Mouse (Mus musculus) left cerebral cortex, adult 2 months (tissue): ENCODE data around the gene Chd9. TPM values are rescaled to one million over a fixed set of nuclear protein-coding genes. Genes with fewer than 3 reads are reported as not detected.
"Not testable (repeated sequence)": the region's sequence is repeated elsewhere in the genome, so short reads cannot be mapped to it uniquely, and the experiment has no call there.

ENCODE experiments used
- DNase-seq, 2 experiments: peaks; one replicate each; pipeline ENCODE4 v3.0.0; 2021 to 2022; ENCODE audit warnings: low spot score in 2 of 2, mixed read lengths in 1 of 2; ENCODE audit errors: extremely low spot score in 1 of 2
- H3K27ac ChIP-seq: fragments of 200-600 bp; 2 replicates; pipeline ENCODE4 v1.8.1; 2022
- H3K4me3 ChIP-seq: fragments of 200-600 bp; 2 replicates; pipeline ENCODE4 v1.8.1; 2022
- CTCF ChIP-seq: fragments of 200-600 bp; IDR thresholded peaks from 2 replicates; pipeline ENCODE4 v1.8.1; 2022; ENCODE audit warnings: antibody characterized with exemption, mild to moderate bottlenecking, moderate library complexity
- intact Hi-C: fragments of 180-260 bp; cut with DNase I; formaldehyde crosslinking; loops from one replicate; pipeline ENCODE4 v1.15.1; 2025
- total RNA-seq, 2 experiments: library from RNA; stranded (reverse); gene quantifications; 2 replicates each; pipeline ENCODE4 v1.2.3; 2021

The Chd9 gene
- total RNA-seq, 2 experiments from 2014 or later: 226 to 228 TPM

GRCm38 (mm10) chr8:90894231-90894914, 66.2 kb downstream of the Chd9 start:
- peak; percentile 39 for DNase-seq
- intact Hi-C loops: no loop called here
- no peak for TF ChIP-seq CTCF
- H3K27ac ChIP-seq: peak overlapping the region; percentile 41; the same call in 1 of the 2 replicates
- H3K4me3 ChIP-seq: 0 out of 2 replicates have a peak overlapping the region, but pooled peaks have one; percentile 9

GRCm38 (mm10) chr8:90897343-90897742, 69.2 kb downstream of the Chd9 start:
- TF ChIP-seq CTCF: no peak
- Histone ChIP-seq H3K4me3 (no peak overlapping the region), H3K27ac (no peak overlapping the region)
- intact Hi-C loops: no loop called here
- no peak for DNase-seq

- TF ChIP-seq CTCF: no peak
- H3K27ac ChIP-seq: no peak overlapping the region
- no peak overlapping the region for H3K4me3 ChIP-seq
- intact Hi-C loops: no loop called here
- no peak for DNase-seq
Observed at GRCm38 (mm10) chr8:90898578-90898977, 70.4 kb downstream of the Chd9 start.

GRCm38 (mm10) chr8:90902002-90902401, 73.8 kb downstream of the Chd9 start:
- intact Hi-C loops: no loop called here
- TF ChIP-seq CTCF: no peak
- H3K4me3 ChIP-seq: no peak overlapping the region
- H3K27ac ChIP-seq: no peak overlapping the region
- DNase-seq: no peak

GRCm38 (mm10) chr8:90904171-90904706, 76.1 kb downstream of the Chd9 start:
- no peak for TF ChIP-seq CTCF
- no peak for DNase-seq
- H3K27ac ChIP-seq: no peak overlapping the region
- H3K4me3 ChIP-seq: no peak overlapping the region
- intact Hi-C loops: no loop called here

- no peak for TF ChIP-seq CTCF
- intact Hi-C loops: no loop called here
- H3K4me3 ChIP-seq: no peak overlapping the region; the same call in 1 of the 2 replicates
- H3K27ac ChIP-seq: no peak overlapping the region
- DNase-seq: no peak
Observed at GRCm38 (mm10) chr8:90906922-90907321, 78.8 kb downstream of the Chd9 start.

GRCm38 (mm10) chr8:90907516-90907847, 79.3 kb downstream of the Chd9 start:
- no peak for TF ChIP-seq CTCF

GRCm38 (mm10) chr8:90907848-90908551, 79.8 kb downstream of the Chd9 start:
- intact Hi-C loops: loop anchor here (1.0 to 2.0 kb wide), 4 partner anchors 31 to 80 kb away; partner anchors contain the start of gene Chd9
- DNase-seq: peak; percentile 89 to 91
- peak; percentile 62 for TF ChIP-seq CTCF

More at GRCm38 (mm10) chr8:90907516-90907847, 79.3 kb downstream of the Chd9 start:
- Histone ChIP-seq H3K27ac (peak overlapping the region; percentile 93), H3K4me3 (peak overlapping the region; percentile 98)
- DNase-seq: no peak
- intact Hi-C loops: no loop called here

GRCm38 (mm10) chr8:90908580-90909471, 80.7 kb downstream of the Chd9 start:
- no peak; the same call in none of the 2 replicates for TF ChIP-seq CTCF
- Histone ChIP-seq H3K27ac (peak overlapping the region; percentile 93), H3K4me3 (peak overlapping the region; percentile 98)
- DNase-seq: peak; percentile 44 to 60
- intact Hi-C loops: loop anchor here (1.0 to 2.0 kb wide), 4 partner anchors 32 to 81 kb away; partner anchors contain the start of gene Chd9

More at GRCm38 (mm10) chr8:90907848-90908551, 79.8 kb downstream of the Chd9 start:
- peak overlapping the region; percentile 93 for H3K27ac ChIP-seq
- H3K4me3 ChIP-seq: peak overlapping the region; percentile 98

- intact Hi-C loops: no loop called here
- no peak for DNase-seq
- Histone ChIP-seq H3K4me3 (no peak overlapping the region), H3K27ac (no peak overlapping the region)
- TF ChIP-seq CTCF: no peak
Observed at GRCm38 (mm10) chr8:90923158-90923905, 95.2 kb downstream of the Chd9 start.

- Histone ChIP-seq H3K4me3 (no peak overlapping the region), H3K27ac (no peak overlapping the region)
- TF ChIP-seq CTCF: no peak
- intact Hi-C loops: no loop called here
- DNase-seq: no peak
Observed at GRCm38 (mm10) chr8:90928412-90928811, 100.3 kb downstream of the Chd9 start.

- H3K4me3 ChIP-seq, H3K27ac ChIP-seq, DNase-seq, intact Hi-C loops: not testable (repeated sequence)
Observed at GRCm38 (mm10) chr8:90930125-90930524, 102.0 kb downstream of the Chd9 start.
